8 mouse cellular contexts compared by ENCODE assay signal in the genomic region with DNA sequence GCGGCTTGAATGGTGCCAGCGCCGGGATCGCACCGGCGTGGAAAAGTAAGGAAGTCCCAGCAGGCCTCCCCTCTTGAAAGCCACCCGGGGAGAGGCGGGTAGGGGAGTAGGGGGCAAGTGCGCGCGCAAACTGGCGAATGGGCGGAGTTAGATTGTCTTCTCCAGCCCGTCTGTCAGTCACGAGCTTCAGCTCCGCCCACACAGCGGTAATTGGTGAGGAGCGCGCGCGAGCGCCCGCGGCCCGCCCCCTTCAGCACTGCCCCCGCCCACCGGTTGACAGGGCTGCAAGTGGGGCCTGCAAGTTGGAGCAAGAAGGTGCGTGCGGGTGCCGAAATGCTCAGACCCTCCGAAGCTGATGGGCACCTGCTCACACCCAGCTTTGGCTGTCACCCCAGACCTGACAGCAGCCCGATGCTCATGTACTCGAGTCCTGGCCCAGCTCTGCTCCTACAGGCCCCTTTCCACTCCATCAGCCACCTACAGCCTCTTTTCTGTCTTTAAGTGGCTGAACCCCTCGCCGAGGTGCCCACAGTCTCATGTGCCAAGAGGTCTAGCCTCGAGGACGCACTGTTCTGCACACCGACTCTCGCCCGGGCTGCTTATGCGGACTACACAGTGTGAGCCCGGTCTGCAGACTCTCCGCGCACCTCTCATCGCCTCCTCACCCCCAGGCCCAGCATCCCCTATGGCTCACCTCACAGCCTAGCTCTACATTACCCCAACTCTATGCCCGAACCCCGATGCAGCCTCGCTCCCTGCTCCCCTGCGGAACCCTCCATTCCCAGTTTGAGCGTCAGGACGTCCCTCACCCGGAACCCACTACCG. TPM values are rescaled to one million over a fixed set of nuclear protein-coding genes. Genes with fewer than 3 reads are reported as not detected.
DNase-seq lines count a peak whose midpoint lies in the region; ATAC-seq and TF ChIP-seq lines count a peak whose summit lies in the region.

No protein-coding gene starts in this region.

- ATAC-seq in megakaryocyte, adult 5-6 weeks (ENCODE audit: poor library complexity, severe bottlenecking) = peak; percentile 71

- TF ChIP-seq POLR2A in cortical plate, adult 2 months (IDR thresholded peaks at IDR 0.05; ENCODE audit: extremely low read depth, insufficient read depth, low read length) = peak; percentile 87

- peaks cover 6% of the 10 kb centered on the region for H3K4me1 ChIP-seq in cortical plate, adult 2 months (ENCODE audit: control insufficient read depth, insufficient read depth, low read length)

- no peak for TF ChIP-seq CTCF in cortical plate, adult 2 months (IDR thresholded peaks at IDR 0.05; ENCODE audit: extremely low read depth, insufficient read depth, low read length)

- peak overlapping the region; percentile 90 for H3K4me3 ChIP-seq in cortical plate, adult 2 months (ENCODE audit: insufficient read depth, low read length)

- DNase-seq in adipocyte (ENCODE audit: low spot score) = peak; percentile 91
- peak; percentile 90 to 92 for DNase-seq in gastrocnemius, adult 8-10 months (ENCODE audit: low spot score in 2 of 2)
- peak; percentile 67 for DNase-seq in hindlimb bud, embryonic 11.5 days (ENCODE audit: extremely low spot score, low read depth, low spot score)
- peak; percentile 80 to 95 for DNase-seq in left cerebral cortex, adult 8-10 months (ENCODE audit: low spot score in 2 of 2)
- peak; percentile 97 for DNase-seq in right cerebral cortex, adult 18-20 months
- DNase-seq in urinary bladder, adult 2 months (ENCODE audit: low spot score) = peak; percentile 83

- H3K27ac ChIP-seq in cortical plate, adult 2 months (ENCODE audit: insufficient read depth, low read length) = peak overlapping the region; percentile 93

RNA-seq across cellular contexts. Expression of a gene that starts 0.8 kb away (rescaled TPM):
- polyA plus RNA-seq in cortical plate, adult 2 months (2012; rRNA removed) = 30.3 and 35.1 TPM in 2 replicates
- total RNA-seq in gastrocnemius, adult 8-10 months (2022) = 1 to 10 TPM; 2.0 to 4.7 (median 3.1) TPM
- 10 to 100 TPM; 36.1 to 37.2 (median 36.4) TPM for total RNA-seq in left cerebral cortex, adult 8-10 months (2022)
- 17.3 and 17.8 TPM in 2 replicates for total RNA-seq in megakaryocyte, adult 5-6 weeks (2015)
- 8.5 and 9.8 TPM in 2 replicates for total RNA-seq in megakaryocyte, adult 5-6 weeks (2017)
- 24.4 and 27.7 TPM in 2 replicates for polyA plus RNA-seq in urinary bladder, adult 2 months (2012; rRNA removed)

Comparison
In these comparisons a context has a peak if more than half of its experiments do, and no peak if none do; other contexts are left out.
1. Peak in every context shown above with its lines: DNase-seq, ATAC-seq, H3K4me3 ChIP-seq and H3K27ac ChIP-seq.